Mouse (Mus musculus) erythroblast, embryonic 14.5 days (primary cell): ENCODE results near the gene Samsn1.

ENCODE experiments used
- GATA1 ChIP-seq: IDR thresholded peaks from 2 replicates; pipeline ENCODE4 v1.6.1; 2012; ENCODE audit warnings: low read length, inconsistent platforms, mixed read lengths
- TAL1 ChIP-seq: IDR thresholded peaks from 3 replicates; pipeline ENCODE4 v1.6.1; 2012; ENCODE audit warnings: low read length, inconsistent platforms, mixed read lengths

GRCm38 (mm10) chr16:76054976-76055375 lies 32.9 kb upstream of the Samsn1 start:
- TF ChIP-seq TAL1: no peak
- no peak for TF ChIP-seq GATA1
